Mouse (Mus musculus) liver, embryonic 11.5 days (tissue): ENCODE data around the gene 4921507P07Rik. TPM values are rescaled to one million over a fixed set of nuclear protein-coding genes. Genes with fewer than 3 reads are reported as not detected.

Source experiments
- ATAC-seq: fragments of 200-750 bp; cut with Nextera tagmentation; replicated peaks from 2 replicates; pipeline ENCODE4 v1.8.0; 2017; ENCODE audit warnings: moderate number of reproducible peaks, mild to moderate bottlenecking, moderate TSS enrichment, moderate library complexity; ENCODE audit not compliant: low FRiP score
- DNase-seq: peaks from one replicate; pipeline ENCODE4 v3.0.0-alpha.2; 2017; ENCODE audit warnings: low spot score
- H3K27ac ChIP-seq: fragments of 300-500 bp; sonication (generic); 2 replicates; pipeline ENCODE4 v1.5.1; 2014; ENCODE audit warnings: mild to moderate bottlenecking, low read depth, low read length, control low read depth
- H3K27me3 ChIP-seq: fragments of 300-500 bp; sonication (generic); replicated peaks from 2 replicates; pipeline ENCODE4 v1.6.1; 2014; ENCODE audit warnings: low read length, mixed read lengths; ENCODE audit not compliant: control insufficient read depth, insufficient read depth
- H3K36me3 ChIP-seq: fragments of 300-500 bp; sonication (generic); 2 replicates; pipeline ENCODE4 v1.6.1; 2014; ENCODE audit warnings: mild to moderate bottlenecking, low read length, moderate library complexity, mixed read lengths; ENCODE audit not compliant: control insufficient read depth, insufficient read depth
- H3K4me1 ChIP-seq: fragments of 300-500 bp; sonication (generic); replicated peaks from 2 replicates; pipeline ENCODE4 v1.6.1; 2014; ENCODE audit warnings: low read length, mixed read lengths; ENCODE audit not compliant: control insufficient read depth, insufficient read depth
- H3K4me2 ChIP-seq: fragments of 300-500 bp; sonication (generic); 2 replicates; pipeline ENCODE4 v1.6.1; 2014; ENCODE audit warnings: mild to moderate bottlenecking, control low read depth, moderate library complexity
- H3K4me3 ChIP-seq: fragments of 300-500 bp; sonication (generic); 2 replicates; pipeline ENCODE4 v1.5.1; 2014; ENCODE audit warnings: low read depth, low read length, control low read depth
- H3K9ac ChIP-seq: fragments of 300-500 bp; sonication (generic); 2 replicates; pipeline ENCODE4 v1.6.1; 2014; ENCODE audit warnings: low read depth, low read length, control low read depth
- H3K9me3 ChIP-seq: fragments of 300-500 bp; sonication (generic); 2 replicates; pipeline ENCODE4 v1.6.1; 2016; ENCODE audit warnings: low read length, inconsistent platforms, mixed read lengths; ENCODE audit not compliant: control insufficient read depth
- WGBS: fragments of 180-500 bp; shearing (Covaris S2); extraction: QIAGEN DNeasy Blood & Tissue Kit; methylation state at CpG from one replicate; pipeline ENCODE4 v1.1.7; 2014; 5-methylcytosine and 5-hydroxymethylcytosine counted together
- polyA plus RNA-seq: library from polyadenylated mRNA; unstranded; fragments of >200 nt; fragmentation: Nextera tagmentation; extraction: Ambion mirVana; gene quantifications from 2 replicates; pipeline ENCODE4 v1.2.1, GENCODE M21; 2014

The 4921507P07Rik gene
- polyA plus RNA-seq, 1 experiment from 2014 or later, result 0.15 TPM

GRCm38 (mm10) chr6:50552881-50553518 is 43.4 kb downstream of the 4921507P07Rik start:
- no peaks in the 10 kb centered on the region for H3K4me1 ChIP-seq
- DNase-seq, result no peak
- no peak overlapping the region for H3K27ac ChIP-seq
- no peak overlapping the region for H3K4me3 ChIP-seq
- no peak overlapping the region for H3K4me2 ChIP-seq
- ATAC-seq, result peak; percentile 51; the same call in 1 of the 2 replicates
- H3K9ac ChIP-seq, result no peak overlapping the region
- H3K9me3 ChIP-seq, result no peaks in the 10 kb centered on the region
- WGBS, result 67% methylated on average over 5 of the region's 5 CpGs
- no peaks in the 10 kb centered on the region for H3K36me3 ChIP-seq
- H3K27me3 ChIP-seq, result no peaks in the 10 kb centered on the region

- Histone ChIP-seq H3K4me3 (no peak overlapping the region), H3K27ac (no peak overlapping the region), H3K36me3 (no peaks in the 10 kb centered on the region), H3K4me1 (no peaks in the 10 kb centered on the region), H3K4me2 (no peak overlapping the region), H3K9me3 (no peaks in the 10 kb centered on the region), H3K27me3 (no peaks in the 10 kb centered on the region), H3K9ac (no peak overlapping the region)
- no peak for ATAC-seq
- 76% methylated on average over 7 of the region's 7 CpGs for WGBS
- no peak for DNase-seq
These were observed 46.6 kb downstream of the 4921507P07Rik start for GRCm38 (mm10) chr6:50549791-50550190.

- Histone ChIP-seq H3K27me3 (no peaks in the 10 kb centered on the region), H3K4me1 (no peaks in the 10 kb centered on the region), H3K4me3 (no peak overlapping the region), H3K9ac (no peak overlapping the region), H3K27ac (no peak overlapping the region), H3K9me3 (no peaks in the 10 kb centered on the region), H3K4me2 (no peak overlapping the region), H3K36me3 (no peaks in the 10 kb centered on the region)
- 65% methylated on average over 5 of the region's 5 CpGs for WGBS
- no peak for ATAC-seq
- DNase-seq, result no peak
These were observed 47.4 kb downstream of the 4921507P07Rik start for GRCm38 (mm10) chr6:50549051-50549450.

- ATAC-seq (no peak; the same call in 1 of the 2 replicates), DNase-seq (no peak)
- Histone ChIP-seq H3K4me3 (no peak overlapping the region), H3K4me1 (no peaks in the 10 kb centered on the region), H3K9me3 (no peaks in the 10 kb centered on the region), H3K9ac (no peak overlapping the region), H3K36me3 (no peaks in the 10 kb centered on the region), H3K27ac (no peak overlapping the region), H3K4me2 (no peak overlapping the region), H3K27me3 (no peaks in the 10 kb centered on the region)
- WGBS, result 24% methylated on average over 10 of the region's 10 CpGs
These were observed 50.9 kb downstream of the 4921507P07Rik start for GRCm38 (mm10) chr6:50545412-50546043.

GRCm38 (mm10) chr6:50542535-50542934 is 53.9 kb downstream of the 4921507P07Rik start:
- H3K4me2 ChIP-seq, result no peak overlapping the region
- H3K4me3 ChIP-seq, result no peak overlapping the region
- WGBS, result 79% methylated on average over 1 of the region's 1 CpGs
- H3K9ac ChIP-seq, result no peak overlapping the region
- no peaks in the 10 kb centered on the region for H3K27me3 ChIP-seq
- H3K27ac ChIP-seq, result no peak overlapping the region
- H3K36me3 ChIP-seq, result no peaks in the 10 kb centered on the region
- no peak for ATAC-seq
- no peaks in the 10 kb centered on the region for H3K9me3 ChIP-seq
- H3K4me1 ChIP-seq, result no peaks in the 10 kb centered on the region
- DNase-seq, result no peak

- no peak overlapping the region for H3K27ac ChIP-seq
- no peak overlapping the region for H3K4me3 ChIP-seq
- H3K36me3 ChIP-seq, result no peaks in the 10 kb centered on the region
- no peaks in the 10 kb centered on the region for H3K4me1 ChIP-seq
- ATAC-seq (no peak), DNase-seq (no peak)
- 74% methylated on average over 1 of the region's 1 CpGs for WGBS
- H3K4me2 ChIP-seq, result no peak overlapping the region
- no peak overlapping the region for H3K9ac ChIP-seq
- no peaks in the 10 kb centered on the region for H3K27me3 ChIP-seq
- H3K9me3 ChIP-seq, result no peaks in the 10 kb centered on the region
These were observed 56.8 kb downstream of the 4921507P07Rik start for GRCm38 (mm10) chr6:50539641-50540040.

- Histone ChIP-seq H3K36me3 (no peaks in the 10 kb centered on the region), H3K27me3 (no peaks in the 10 kb centered on the region), H3K9ac (no peak overlapping the region), H3K4me1 (no peaks in the 10 kb centered on the region), H3K4me2 (no peak overlapping the region), H3K27ac (no peak overlapping the region), H3K9me3 (no peaks in the 10 kb centered on the region), H3K4me3 (no peak overlapping the region)
- ATAC-seq (peak; percentile 47; the same call in 1 of the 2 replicates), DNase-seq (peak; percentile 70)
- 12% methylated on average over 7 of the region's 7 CpGs for WGBS
These were observed 60.0 kb downstream of the 4921507P07Rik start for GRCm38 (mm10) chr6:50536461-50536892.

- H3K4me1 ChIP-seq, result no peaks in the 10 kb centered on the region
- no peak overlapping the region for H3K4me3 ChIP-seq
- no peaks in the 10 kb centered on the region for H3K36me3 ChIP-seq
- H3K27ac ChIP-seq, result no peak overlapping the region
- H3K9ac ChIP-seq, result no peak overlapping the region
- DNase-seq, result no peak
- no peaks in the 10 kb centered on the region for H3K27me3 ChIP-seq
- no peak overlapping the region for H3K4me2 ChIP-seq
- 79% methylated on average over 3 of the region's 3 CpGs for whole genome bisulfite sequencing
- no peaks in the 10 kb centered on the region for H3K9me3 ChIP-seq
- no peak for ATAC-seq
These were observed 61.1 kb downstream of the 4921507P07Rik start for GRCm38 (mm10) chr6:50535346-50535745.

GRCm38 (mm10) chr6:50531920-50532319 is 64.5 kb downstream of the 4921507P07Rik start:
- WGBS, result 80% methylated on average over 8 of the region's 8 CpGs
- no peak overlapping the region for H3K27ac ChIP-seq
- no peak overlapping the region for H3K4me2 ChIP-seq
- no peak overlapping the region for H3K4me3 ChIP-seq
- no peaks in the 10 kb centered on the region for H3K4me1 ChIP-seq
- H3K9ac ChIP-seq, result no peak overlapping the region
- H3K36me3 ChIP-seq, result no peaks in the 10 kb centered on the region
- no peak for ATAC-seq
- H3K27me3 ChIP-seq, result no peaks in the 10 kb centered on the region
- no peaks in the 10 kb centered on the region for H3K9me3 ChIP-seq
- no peak for DNase-seq
